Mouse (Mus musculus) embryo, embryonic 11.5 days (tissue): Measurements from ENCODE around the gene 1700025C18Rik.

Experiments used
- DNase-seq: peaks from one replicate; pipeline ENCODE4 v3.0.0-alpha.2; 2012; ENCODE audit warnings: low read depth, low spot score

1700025C18Rik gene

GRCm38 (mm10) chr2:165037415-165037814 is 53.1 kb downstream of the 1700025C18Rik start:
- no peak for DNase-seq

DNA sequence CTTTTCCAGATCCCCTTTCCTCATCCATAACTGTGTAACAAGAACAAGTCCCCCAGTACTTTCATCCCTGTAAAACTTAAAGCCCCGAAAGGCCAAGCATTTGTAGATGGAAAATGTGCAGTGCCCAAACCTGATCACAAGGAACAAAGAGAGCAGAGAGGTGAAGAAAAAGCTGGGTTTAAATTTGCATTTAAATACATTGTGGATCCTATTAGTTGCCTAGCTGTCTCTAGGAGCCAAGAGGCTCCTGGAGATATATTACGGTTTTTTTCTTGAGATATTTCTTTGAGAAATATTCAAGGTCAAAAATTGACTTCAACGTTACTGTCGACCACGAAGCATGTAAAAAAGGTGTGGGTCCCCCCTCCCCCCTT is 55.5 kb downstream of the 1700025C18Rik start:
- DNase-seq = no peak

GRCm38 (mm10) chr2:165034131-165035057 is 56.2 kb downstream of the 1700025C18Rik start, which contains the start of gene Ncoa5:
Gene Ncoa5, minus strand, starts transcription at chr2:165034867.
- DNase-seq = peak; percentile 96

DNA sequence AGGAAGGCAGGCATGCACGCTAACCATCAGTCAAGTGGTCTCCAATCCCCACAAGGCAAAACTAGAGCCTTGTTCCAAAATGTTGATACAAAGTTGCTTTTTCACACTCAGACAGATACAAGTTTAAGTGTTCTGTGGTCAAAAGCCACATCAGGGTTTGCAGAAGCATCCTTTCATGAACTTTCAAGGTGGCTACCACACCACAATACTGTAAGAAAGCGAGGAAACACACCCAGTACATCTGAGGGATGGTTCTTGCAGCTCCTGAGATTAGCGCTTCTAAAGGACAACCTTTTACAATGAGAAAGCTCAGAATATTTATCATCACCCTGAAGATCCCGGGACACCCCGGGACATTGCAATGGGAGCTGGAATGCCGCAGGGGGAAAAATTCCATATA is 57.2 kb downstream of the 1700025C18Rik start:
- DNase-seq = no peak

GRCm38 (mm10) chr2:165032533-165032932 is 58.0 kb downstream of the 1700025C18Rik start:
- no peak for DNase-seq
